Mouse (Mus musculus): ENCODE results near the gene Mrpl21.

The Mrpl21 gene

DNA sequence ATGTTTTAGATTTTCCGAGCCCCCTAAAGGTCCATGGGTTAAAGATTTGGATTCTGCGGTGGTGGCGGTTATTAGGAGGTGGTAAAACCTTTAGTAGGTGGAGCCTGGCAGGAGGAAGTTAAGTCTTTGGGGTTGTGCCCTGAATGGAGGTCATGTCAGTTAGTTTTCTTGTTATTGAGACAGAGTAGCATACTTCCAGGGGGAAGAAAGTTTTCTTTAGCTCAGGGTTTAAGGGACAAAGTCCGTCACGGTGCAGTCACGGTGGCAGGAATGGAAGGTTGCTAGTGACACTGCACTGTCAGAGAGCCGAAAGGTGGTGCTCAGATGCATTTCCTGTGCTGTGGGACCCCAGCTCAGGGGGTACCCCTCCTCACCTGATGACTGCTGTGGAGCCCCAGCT, 15.1 kb downstream of the Mrpl21 start:
- DNase-seq (ENCODE audit: low spot score) = no peak

GRCm38 (mm10) chr19:3304017-3304416, 21.3 kb downstream of the Mrpl21 start:
- DNase-seq (ENCODE audit: low spot score) = no peak

- no peak for DNase-seq (ENCODE audit: low spot score)
These were observed 24.7 kb downstream of the Mrpl21 start for GRCm38 (mm10) chr19:3307175-3307949.

GRCm38 (mm10) chr19:3319341-3319740, 36.6 kb downstream of the Mrpl21 start:
- DNase-seq (ENCODE audit: low spot score) = no peak

DNA sequence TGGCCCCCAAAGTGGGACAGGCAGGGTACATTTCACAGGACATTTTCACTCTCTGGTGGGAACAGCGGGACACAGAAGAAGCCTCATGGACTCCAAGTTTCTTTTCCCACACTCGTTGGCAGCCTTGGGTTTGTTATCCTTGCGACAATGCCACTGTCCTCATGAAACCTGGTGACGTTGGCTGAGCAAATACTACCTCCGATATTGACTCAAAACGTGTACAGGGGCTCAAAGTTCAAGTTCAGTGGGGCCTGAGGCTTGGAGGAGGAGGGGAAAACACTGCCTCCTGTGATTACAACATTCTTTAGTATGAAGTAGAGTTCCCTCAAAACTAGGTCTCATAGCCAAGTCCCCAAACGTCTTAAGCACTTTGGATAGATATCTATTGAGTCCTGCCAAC, 37.4 kb downstream of the Mrpl21 start:
- no peak for DNase-seq (ENCODE audit: low spot score)

DNA sequence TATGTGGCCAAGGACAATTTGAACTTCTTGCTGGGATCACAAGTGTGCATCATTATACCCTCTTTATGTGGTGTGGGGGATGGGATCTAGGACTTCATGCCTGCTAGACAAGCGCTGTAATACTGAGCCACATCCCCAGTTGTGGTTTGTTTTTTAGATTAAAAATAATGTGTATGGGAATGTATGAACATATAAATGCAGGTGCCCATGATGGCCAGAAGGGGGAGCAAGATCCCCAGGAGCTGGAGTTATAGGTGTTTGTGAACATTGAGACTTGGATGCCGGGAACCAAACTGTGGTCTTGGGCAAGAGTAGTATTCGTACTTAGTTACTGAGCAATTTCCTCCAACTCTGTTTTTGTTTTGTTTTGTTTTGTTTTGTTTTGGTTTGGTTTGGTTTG, 38.1 kb downstream of the Mrpl21 start:
- no peak for DNase-seq (ENCODE audit: low spot score)

GRCm38 (mm10) chr19:3321617-3322016, 38.9 kb downstream of the Mrpl21 start:
- DNase-seq (ENCODE audit: low spot score) = no peak

DNA sequence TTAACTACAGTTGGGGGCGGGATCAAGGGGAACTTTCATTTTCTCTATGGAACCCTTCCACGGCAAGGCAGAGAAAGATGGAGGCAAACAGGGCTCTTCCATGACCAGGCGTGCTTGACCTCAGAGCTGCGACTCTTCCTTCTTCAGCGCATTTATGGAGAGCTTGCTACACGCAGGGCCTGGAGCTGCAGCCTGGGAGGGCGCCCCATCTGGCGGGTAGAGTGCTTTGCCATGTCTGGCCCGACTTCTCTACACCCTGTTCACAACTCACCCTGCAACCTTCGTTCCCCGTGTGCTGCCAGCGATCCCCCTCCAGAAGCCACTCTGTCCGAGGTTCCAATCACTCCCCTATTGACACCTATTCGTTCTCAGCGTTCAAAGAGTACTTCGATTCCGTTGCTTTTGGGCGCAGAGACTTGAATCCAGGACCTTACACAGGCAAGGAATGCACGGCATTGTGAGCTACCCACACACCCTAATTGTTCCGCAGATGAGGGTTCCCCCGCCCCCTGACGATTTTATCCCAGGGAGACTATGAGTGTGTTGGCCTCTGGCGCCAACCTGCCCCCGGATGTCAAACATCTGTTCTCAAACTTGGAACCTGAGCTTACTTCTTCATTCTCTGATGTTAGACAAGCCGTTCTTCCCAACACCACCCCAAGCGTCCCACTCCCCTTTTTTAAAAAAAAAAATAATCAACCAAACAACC, 39.7 kb downstream of the Mrpl21 start, which contains the start of gene Cpt1a:
Cpt1a (plus strand) TSS at position 74 of the 709 bp plus-strand sequence.
- no peak for DNase-seq (ENCODE audit: low spot score)

DNA sequence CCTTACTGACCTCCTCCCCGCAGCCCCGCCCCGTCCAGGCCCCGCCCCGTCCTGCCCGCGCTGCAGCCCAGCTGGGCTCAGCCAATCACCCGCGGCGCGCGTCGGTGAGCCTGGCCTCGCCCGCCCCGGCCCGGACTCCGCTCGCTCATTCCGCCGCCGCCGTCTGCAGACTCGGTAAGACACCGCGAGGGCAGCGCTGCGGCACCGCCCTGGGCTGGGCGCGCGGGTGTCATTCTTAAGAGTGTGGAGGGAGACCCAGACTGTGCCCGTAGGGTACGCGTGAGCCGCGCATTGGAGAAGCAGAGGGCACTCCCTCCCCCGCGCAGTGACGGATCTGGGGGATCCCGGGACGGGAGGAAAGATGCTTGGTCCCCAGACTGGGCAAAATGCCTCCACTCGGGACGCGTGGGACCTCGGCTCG, 40.5 kb downstream of the Mrpl21 start:
- DNase-seq (ENCODE audit: low spot score) = no peak

DNA sequence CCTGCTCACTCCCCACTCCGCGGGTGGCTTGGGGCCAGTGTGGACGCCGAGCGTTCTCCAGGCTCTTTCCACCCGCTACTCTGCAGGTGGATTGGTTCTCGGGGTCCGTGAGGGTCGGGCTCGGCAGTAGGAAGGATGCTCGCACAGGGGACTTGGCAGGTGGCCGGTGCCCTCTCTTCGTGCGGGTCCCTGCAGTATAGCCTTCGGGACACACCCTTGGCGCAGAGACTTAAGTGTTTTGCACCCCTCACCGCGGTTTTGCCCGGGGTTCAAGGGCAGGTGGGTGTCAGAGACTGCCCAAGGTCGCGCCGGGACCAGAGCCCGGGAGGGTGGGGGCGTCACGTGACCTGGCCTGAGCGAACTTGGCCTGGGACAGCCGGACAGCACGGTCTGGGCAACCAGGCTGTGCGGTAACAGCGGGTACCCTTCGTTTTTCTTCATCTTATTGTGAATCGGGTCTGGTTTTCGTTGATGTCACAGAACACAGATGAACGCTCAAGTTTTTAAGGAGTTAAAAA, 41.1 kb downstream of the Mrpl21 start:
- no peak for DNase-seq (ENCODE audit: low spot score)

- DNase-seq (ENCODE audit: low spot score) = no peak
These were observed 41.6 kb downstream of the Mrpl21 start for GRCm38 (mm10) chr19:3324271-3324811.

- DNase-seq (ENCODE audit: low spot score) = no peak
These were observed 42.4 kb downstream of the Mrpl21 start for GRCm38 (mm10) chr19:3324931-3325711.

GRCm38 (mm10) chr19:3325771-3326478, 43.2 kb downstream of the Mrpl21 start:
- DNase-seq (ENCODE audit: low spot score) = no peak

GRCm38 (mm10) chr19:3326479-3327047, 43.9 kb downstream of the Mrpl21 start:
- no peak for DNase-seq (ENCODE audit: low spot score)

- DNase-seq (ENCODE audit: low spot score) = no peak
These were observed 50.5 kb downstream of the Mrpl21 start for GRCm38 (mm10) chr19:3333247-3333646.

DNA sequence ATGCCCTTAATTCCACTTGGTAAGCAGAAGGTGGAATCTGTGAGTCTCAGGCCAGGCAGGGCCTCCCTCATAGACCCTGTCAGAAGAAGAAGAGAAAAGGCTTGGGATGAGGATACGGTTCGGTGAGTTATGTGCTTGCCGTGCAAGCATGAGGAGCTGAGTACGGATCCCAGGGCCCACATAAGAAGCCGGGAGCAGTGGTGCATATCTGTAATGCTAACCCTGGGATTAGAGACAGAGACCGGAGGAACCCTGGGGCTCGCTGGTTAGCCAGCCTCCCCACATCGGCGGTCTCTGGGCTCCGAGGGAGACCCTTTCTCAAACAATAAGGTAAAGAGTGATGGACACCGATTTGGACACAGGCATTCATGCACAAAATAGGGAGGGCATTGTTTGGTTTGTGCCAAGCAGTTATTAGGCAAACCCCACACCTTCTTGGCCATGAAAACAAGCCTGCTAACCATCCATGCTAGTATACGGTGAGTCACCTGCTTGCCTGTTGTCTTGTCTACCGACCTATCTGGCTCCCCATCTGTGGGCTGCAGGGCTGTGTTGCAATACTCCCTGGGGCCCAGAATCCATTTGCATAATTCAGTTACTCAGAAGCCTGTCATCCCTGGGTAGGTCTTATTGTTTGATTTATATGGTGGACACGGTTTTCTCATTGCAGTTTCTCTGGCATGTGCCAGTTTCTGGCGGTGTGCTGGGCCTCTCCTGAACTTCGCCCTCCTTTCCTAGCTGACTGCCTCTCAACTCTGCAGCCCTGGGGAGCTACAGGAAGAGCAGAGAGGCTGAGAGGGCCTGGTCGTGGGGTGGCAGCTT, 51.2 kb downstream of the Mrpl21 start:
- no peak for DNase-seq (ENCODE audit: low spot score)

- no peak for DNase-seq (ENCODE audit: low spot score)
These were observed 51.8 kb downstream of the Mrpl21 start for GRCm38 (mm10) chr19:3334550-3334949.

GRCm38 (mm10) chr19:3335917-3336316, 53.2 kb downstream of the Mrpl21 start:
- no peak for DNase-seq (ENCODE audit: low spot score)

GRCm38 (mm10) chr19:3336485-3337255, 54.0 kb downstream of the Mrpl21 start:
- DNase-seq (ENCODE audit: low spot score) = no peak

All from left cerebral cortex, adult 11 months (tissue).